Mouse (Mus musculus) frontal cortex, postnatal 14 days (tissue): ENCODE data around the gene Wfs1.
"Not testable (repeated sequence)": the region's sequence is repeated elsewhere in the genome, so short reads cannot be mapped to it uniquely, and the experiment has no call there.

Experiments
- DNase-seq, 2 experiments: peaks; one replicate each; pipeline ENCODE4 v3.0.0; 2022; ENCODE audit warnings: low spot score in 2 of 2

Wfs1 gene

GRCm38 (mm10) chr5:36988781-36989624, at the start of gene Wfs1:
Gene Wfs1 (minus strand): TSS chr5:36989205.
- DNase-seq: peak; percentile 94 to 95

- DNase-seq: no peak
Measured at GRCm38 (mm10) chr5:37036884-37037283, 47.9 kb upstream of the Wfs1 start.

- DNase-seq: no peak
Measured at GRCm38 (mm10) chr5:37035896-37036295, 46.9 kb upstream of the Wfs1 start.

- peak in 1 of 2 experiments; percentile 69 for DNase-seq
Measured at GRCm38 (mm10) chr5:37035192-37035591, 46.2 kb upstream of the Wfs1 start.

GRCm38 (mm10) chr5:37030753-37031152, 41.7 kb upstream of the Wfs1 start:
- DNase-seq: no peak

GRCm38 (mm10) chr5:37029326-37029905, 40.4 kb upstream of the Wfs1 start:
- DNase-seq: no peak

- no peak for DNase-seq
Measured at GRCm38 (mm10) chr5:37028486-37029311, 39.7 kb upstream of the Wfs1 start.

GRCm38 (mm10) chr5:37028104-37028485, 39.1 kb upstream of the Wfs1 start:
- DNase-seq: peak; percentile 83 to 89

- no peak for DNase-seq
Measured at GRCm38 (mm10) chr5:37027701-37028100, 38.7 kb upstream of the Wfs1 start.

GRCm38 (mm10) chr5:37017222-37017621, 28.2 kb upstream of the Wfs1 start:
- no peak for DNase-seq

- DNase-seq: peak in 1 of 2 experiments; percentile 23
Measured at GRCm38 (mm10) chr5:37015612-37016310, 26.8 kb upstream of the Wfs1 start.

GRCm38 (mm10) chr5:37010666-37011317, 21.8 kb upstream of the Wfs1 start:
- DNase-seq: peak in 1 of 2 experiments; percentile 40

GRCm38 (mm10) chr5:37009761-37010160, 20.8 kb upstream of the Wfs1 start:
- not testable (repeated sequence) for DNase-seq

- peak; percentile 59 to 82 for DNase-seq
Measured at GRCm38 (mm10) chr5:37002001-37002400, 13.0 kb upstream of the Wfs1 start.

- DNase-seq: no peak
Measured at GRCm38 (mm10) chr5:37001002-37001401, 12.0 kb upstream of the Wfs1 start.

GRCm38 (mm10) chr5:36997996-36998395, 9.0 kb upstream of the Wfs1 start:
- no peak for DNase-seq

- no peak for DNase-seq
Measured at GRCm38 (mm10) chr5:36996410-36996809, 7.4 kb upstream of the Wfs1 start.

- DNase-seq: no peak
Measured at GRCm38 (mm10) chr5:36990631-36991350, 1.8 kb upstream of the Wfs1 start.

GRCm38 (mm10) chr5:36990196-36990595, 1.2 kb upstream of the Wfs1 start:
- no peak for DNase-seq

GRCm38 (mm10) chr5:36989625-36989977, 596 bp upstream of the Wfs1 start:
- no peak for DNase-seq
